Mouse (Mus musculus) T-helper 2 cell (primary cell): ENCODE data around the gene Ntm.

Source experiments
- in situ Hi-C: fragments of 300-600 bp; cut with MboI, MseI; formaldehyde crosslinking; loops from one replicate; pipeline ENCODE4 v1.15.1; 2025; ENCODE audit warnings: high pct_unique_total_duplicates

Gene Ntm

GRCm38 (mm10) chr9:29884062-29884461 lies 78.9 kb downstream of the Ntm start:
- in situ Hi-C loops: no loop called here

- in situ Hi-C loops: no loop called here
Measured at GRCm38 (mm10) chr9:29881614-29882013, 81.3 kb downstream of the Ntm start.

- in situ Hi-C loops: no loop called here
Measured at GRCm38 (mm10) chr9:29877583-29877982, 85.4 kb downstream of the Ntm start.

GRCm38 (mm10) chr9:29867746-29868145 lies 95.2 kb downstream of the Ntm start:
- in situ Hi-C loops: no loop called here

GRCm38 (mm10) chr9:29866824-29867223 lies 96.1 kb downstream of the Ntm start:
- in situ Hi-C loops: no loop called here

GRCm38 (mm10) chr9:29866101-29866500 lies 96.8 kb downstream of the Ntm start:
- in situ Hi-C loops: no loop called here

GRCm38 (mm10) chr9:29865502-29865901 lies 97.4 kb downstream of the Ntm start:
- in situ Hi-C loops: no loop called here

- in situ Hi-C loops: no loop called here
Measured at GRCm38 (mm10) chr9:29864886-29865285, 98.1 kb downstream of the Ntm start.

GRCm38 (mm10) chr9:29862408-29862807 lies 100.5 kb downstream of the Ntm start:
- in situ Hi-C loops: no loop called here

- in situ Hi-C loops: no loop called here
Measured at GRCm38 (mm10) chr9:29859256-29860048, 103.5 kb downstream of the Ntm start.

- in situ Hi-C loops: no loop called here
Measured at GRCm38 (mm10) chr9:29848735-29849455, 114.0 kb downstream of the Ntm start.

GRCm38 (mm10) chr9:29837344-29837743 lies 125.6 kb downstream of the Ntm start:
- in situ Hi-C loops: no loop called here

GRCm38 (mm10) chr9:29834911-29835310 lies 128.0 kb downstream of the Ntm start:
- in situ Hi-C loops: no loop called here

GRCm38 (mm10) chr9:29833781-29834180 lies 129.2 kb downstream of the Ntm start:
- in situ Hi-C loops: no loop called here

- in situ Hi-C loops: no loop called here
Measured at GRCm38 (mm10) chr9:29827240-29827660, 135.7 kb downstream of the Ntm start.

- in situ Hi-C loops: no loop called here
Measured at GRCm38 (mm10) chr9:29825236-29825635, 137.7 kb downstream of the Ntm start.

- in situ Hi-C loops: no loop called here
Measured at GRCm38 (mm10) chr9:29823716-29824115, 139.2 kb downstream of the Ntm start.

GRCm38 (mm10) chr9:29812685-29813084 lies 150.3 kb downstream of the Ntm start:
- in situ Hi-C loops: no loop called here

GRCm38 (mm10) chr9:29806790-29807189 lies 156.2 kb downstream of the Ntm start:
- in situ Hi-C loops: no loop called here

GRCm38 (mm10) chr9:29804483-29804882 lies 158.5 kb downstream of the Ntm start:
- in situ Hi-C loops: no loop called here

- in situ Hi-C loops: no loop called here
Measured at GRCm38 (mm10) chr9:29803738-29804285, 159.1 kb downstream of the Ntm start.

GRCm38 (mm10) chr9:29802990-29803737 lies 159.8 kb downstream of the Ntm start:
- in situ Hi-C loops: no loop called here
